Mouse (Mus musculus): ENCODE data around the gene Ascl1.

Gene Ascl1

DNA sequence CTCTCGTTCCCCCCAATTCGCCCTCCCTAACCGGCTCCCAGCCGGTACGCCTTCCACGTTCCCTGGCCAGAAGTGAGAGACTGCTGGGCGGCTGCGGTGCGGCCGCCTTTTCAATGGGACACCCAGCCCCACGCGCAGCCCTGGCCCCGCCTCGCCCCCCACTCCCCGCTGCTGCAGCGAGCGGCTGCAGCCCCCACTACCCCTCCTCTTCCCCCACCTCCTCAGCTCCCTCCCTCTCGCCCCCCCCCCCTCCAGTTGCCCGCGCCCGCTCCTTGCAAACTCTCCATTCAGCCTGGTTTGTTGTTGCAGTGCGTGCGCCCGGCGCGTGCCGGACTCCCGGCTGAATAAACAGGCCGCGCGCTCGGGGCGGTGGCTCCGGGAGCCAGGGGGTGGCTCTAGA, at the start of gene Ascl1:
Ascl1 (minus strand) TSS at position 85 of the 400 bp plus-strand sequence.
- no peak for DNase-seq (ENCODE audit: low spot score in 2 of 2)

DNA sequence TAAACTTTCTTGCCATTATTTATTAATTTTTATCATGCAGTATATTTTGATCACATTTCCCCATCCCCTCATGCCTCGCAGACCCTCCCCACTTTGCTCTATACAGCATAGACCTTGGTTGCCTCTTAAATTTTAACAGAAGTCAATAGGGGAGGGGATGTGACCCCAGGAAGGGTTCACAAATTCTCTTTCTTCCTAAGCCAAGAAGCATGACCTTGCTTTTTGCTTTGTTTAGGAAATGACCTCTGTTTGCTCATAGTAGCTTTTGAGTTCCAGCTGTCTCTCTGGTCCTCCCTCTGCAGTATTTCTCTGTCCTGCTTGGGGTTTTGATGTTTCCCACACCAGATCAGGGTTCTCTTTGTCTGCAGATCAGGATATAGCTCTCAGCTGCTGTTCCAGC, 40.7 kb upstream of the Ascl1 start:
- DNase-seq (ENCODE audit: low spot score in 2 of 2), result no peak

DNA sequence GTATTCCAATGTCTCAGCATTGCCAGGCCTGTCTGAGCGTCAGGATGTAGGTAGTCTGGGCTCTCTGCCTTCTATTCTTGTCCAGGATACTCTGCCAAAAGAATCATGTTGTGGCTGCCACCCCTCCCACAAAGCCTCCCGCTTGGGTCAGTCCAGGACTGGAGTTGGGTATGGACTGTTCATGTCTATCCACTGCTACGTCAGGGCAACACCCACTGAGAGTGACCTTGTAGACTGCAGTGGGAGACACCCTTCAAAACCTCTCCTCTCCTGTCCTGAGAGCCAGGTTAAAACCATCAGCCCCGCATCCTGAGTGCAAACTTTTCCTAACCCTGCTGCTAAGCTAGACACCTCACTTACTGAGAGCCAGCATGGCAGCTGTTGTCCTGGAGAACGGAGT, 28.2 kb upstream of the Ascl1 start, which contains the start of gene Pah:
Pah (plus strand) TSS at position 150 of the 400 bp plus-strand sequence.
- DNase-seq (ENCODE audit: low spot score in 2 of 2), result peak; percentile 6 to 13

DNA sequence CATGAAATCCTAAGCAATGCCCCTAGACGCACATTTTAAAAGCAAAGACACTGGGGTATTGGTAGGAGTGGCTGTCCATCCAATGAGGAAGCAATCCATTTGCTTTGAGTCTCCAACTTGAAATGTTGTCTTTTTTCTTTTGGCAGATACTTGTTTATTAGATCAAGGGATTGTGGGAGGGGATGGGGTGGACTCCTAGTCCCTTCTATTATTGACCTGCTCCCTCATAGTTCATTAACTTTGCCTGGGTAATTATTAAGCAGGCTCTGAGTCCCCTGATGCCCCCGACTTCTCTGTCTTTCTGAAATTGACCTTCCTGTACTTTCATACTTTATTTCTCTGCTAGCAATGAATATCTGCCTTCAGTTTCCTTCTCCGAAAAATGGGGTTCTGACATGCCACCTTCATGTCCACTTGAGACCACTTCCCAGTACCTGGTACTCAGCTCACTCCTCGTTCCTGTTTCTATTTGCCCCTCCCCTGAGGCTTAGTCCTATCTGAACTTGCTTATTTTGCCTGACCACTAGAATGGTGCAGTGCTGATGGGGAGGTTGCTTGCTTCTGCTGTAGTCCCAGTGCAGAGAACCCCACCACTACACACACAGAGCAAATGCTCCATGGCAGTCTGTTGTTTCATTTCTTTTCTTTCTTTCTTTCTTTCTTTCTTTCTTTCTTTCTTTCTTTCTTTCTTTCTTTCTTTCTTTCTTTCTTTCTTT, 27.1 kb upstream of the Ascl1 start:
- no peak for DNase-seq (ENCODE audit: low spot score in 2 of 2)

DNA sequence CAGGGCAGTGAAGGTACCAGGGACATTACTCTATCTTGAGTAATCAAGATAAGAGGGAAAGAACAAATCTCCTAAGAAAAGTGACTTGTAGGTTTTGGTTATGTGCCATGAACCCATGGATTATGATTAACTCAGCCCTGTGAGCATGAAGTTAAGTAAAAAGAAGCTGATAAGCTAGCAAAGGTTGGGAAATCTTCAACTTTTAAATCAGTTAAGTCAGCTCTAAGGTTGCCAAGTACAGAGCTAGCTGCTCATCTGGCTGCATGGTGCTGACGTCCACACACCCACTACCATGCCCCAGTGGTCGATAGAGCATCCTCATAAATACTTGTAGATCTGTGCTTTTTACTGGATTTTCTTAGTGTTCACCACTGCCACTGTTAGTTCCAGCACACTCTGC, 25.1 kb upstream of the Ascl1 start:
- no peak for DNase-seq (ENCODE audit: low spot score in 2 of 2)

DNA sequence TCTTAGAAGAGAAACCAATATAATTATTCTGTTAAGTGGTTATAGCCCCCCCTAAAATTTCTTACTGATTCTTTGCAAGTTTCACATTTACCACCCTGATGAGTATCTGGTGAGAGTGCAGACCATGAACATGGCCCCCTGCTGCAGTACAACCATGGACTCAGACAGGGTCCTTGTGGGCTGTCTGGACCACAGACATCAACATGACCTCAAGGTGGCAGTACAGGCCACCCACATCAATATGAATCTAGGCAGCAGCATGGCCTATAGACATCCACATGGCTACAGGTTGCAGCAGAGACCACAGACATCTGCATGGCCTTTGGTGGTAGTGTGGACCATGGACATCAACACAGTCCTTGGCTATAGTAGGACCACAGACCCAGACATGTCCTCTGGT, 19.6 kb upstream of the Ascl1 start:
- DNase-seq (ENCODE audit: low spot score in 2 of 2), result no peak

DNA sequence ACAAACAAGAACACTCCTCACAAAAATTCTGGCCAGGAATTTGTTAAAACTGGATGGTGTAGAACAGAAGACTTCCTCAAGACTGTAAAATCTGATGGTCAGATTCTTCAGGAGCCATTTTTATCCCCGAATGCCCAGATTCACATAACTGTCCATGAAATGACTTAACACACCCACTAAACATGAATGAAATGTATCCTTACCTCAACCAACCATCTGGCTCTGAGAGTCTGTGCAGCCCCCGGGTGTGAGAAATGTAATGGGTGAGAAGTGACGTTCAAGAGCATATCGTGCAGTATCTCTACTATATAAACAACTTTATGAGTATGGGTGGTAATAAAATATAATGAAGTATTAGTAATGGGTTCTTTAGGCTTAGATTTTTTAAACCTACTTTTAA, 15.1 kb upstream of the Ascl1 start:
- DNase-seq (ENCODE audit: low spot score in 2 of 2), result no peak

DNA sequence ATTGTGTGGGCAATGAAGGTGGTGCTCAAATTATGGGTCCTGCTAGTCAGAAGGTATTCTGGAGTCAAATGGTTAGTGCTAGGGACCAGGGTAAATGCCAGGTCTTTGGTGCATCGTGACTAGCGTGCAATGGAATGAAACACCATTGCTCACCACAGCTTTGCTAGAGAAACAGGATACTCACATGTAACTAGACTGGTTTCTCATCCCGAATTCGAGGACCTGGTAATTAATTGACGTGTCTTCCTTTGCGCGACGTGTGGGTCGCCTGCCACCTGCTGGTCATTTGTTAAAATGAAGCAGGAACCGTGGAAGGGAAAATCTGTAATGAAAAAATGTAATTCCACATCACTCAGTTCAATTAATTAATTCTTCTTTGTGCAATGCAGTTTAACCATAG, 10.5 kb upstream of the Ascl1 start:
- DNase-seq (ENCODE audit: low spot score in 2 of 2), result peak in 1 of 2 experiments; percentile 11

DNA sequence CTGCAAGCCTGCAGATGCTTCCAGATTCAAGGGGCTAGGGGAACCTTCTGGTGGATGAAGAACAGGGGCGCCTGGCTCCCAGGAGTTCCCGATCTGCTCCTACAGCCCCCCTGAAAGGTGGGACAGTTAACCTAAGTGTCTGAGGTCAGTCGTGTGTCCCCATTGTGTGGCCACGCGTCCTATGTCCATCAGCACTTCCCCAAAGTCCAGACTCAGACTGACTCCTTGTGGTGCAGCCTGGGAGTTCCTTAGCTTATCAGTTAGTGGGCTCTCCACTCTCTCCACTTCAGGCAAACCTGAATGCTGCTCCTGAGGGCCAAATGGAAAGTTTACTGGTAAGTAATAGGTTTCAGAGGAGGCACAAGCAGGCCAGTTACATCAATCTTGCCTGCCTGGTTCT, 8.8 kb upstream of the Ascl1 start:
- DNase-seq (ENCODE audit: low spot score in 2 of 2), result no peak

DNA sequence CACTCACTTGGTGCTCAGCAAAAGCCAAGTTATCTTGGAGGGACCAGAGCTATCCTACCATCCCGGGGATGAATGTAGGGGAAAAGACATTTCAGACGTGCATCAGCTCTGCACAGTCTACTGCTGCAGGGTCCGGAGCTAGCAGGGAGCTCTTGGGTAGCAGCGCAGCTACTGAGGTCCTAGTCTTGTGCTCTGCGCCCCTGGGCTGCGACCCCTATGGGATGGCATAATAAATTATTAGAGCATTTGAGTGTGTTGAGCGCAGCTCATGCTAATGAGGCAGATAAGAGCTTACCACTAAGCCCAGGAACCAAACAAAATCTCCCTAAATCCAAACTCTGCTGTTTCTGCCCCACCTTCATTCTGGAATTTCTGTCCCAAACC, 8.2 kb upstream of the Ascl1 start:
- no peak for DNase-seq (ENCODE audit: low spot score in 2 of 2)

DNA sequence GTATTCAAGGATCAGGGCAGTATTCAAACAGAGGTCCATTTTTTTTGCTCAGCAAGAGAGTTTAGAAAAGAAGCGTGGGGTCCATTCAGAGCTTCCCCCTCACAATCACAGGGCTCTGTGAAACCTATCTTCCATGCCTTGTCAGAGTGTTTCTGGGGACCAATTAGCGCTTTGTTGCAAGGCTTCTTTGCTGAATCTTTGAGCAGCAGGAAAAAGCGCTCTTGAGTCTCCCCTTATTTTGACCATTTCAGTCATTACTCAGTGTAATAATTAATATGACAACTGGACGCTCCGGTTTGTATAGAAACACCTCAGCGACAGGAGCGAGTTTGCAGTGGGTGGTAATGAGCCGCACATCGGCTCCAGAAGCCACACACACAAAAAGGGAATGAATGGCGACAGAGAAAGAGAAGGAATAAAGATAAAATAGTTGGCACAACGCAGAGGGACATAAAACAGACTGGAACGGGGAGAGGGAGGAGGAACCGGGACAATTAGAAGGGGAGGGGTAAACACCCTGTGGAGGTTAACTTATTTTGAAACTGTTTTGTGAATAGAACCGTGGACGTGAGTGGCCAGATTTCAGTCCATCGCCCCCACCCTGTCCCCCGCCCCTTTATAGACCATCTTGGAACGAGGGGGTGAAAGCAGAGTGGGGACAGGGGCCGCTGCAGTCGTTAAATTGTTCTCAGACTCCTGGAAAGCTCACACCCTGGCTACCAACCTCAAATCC, 7.6 kb upstream of the Ascl1 start:
- no peak for DNase-seq (ENCODE audit: low spot score in 2 of 2)

DNA sequence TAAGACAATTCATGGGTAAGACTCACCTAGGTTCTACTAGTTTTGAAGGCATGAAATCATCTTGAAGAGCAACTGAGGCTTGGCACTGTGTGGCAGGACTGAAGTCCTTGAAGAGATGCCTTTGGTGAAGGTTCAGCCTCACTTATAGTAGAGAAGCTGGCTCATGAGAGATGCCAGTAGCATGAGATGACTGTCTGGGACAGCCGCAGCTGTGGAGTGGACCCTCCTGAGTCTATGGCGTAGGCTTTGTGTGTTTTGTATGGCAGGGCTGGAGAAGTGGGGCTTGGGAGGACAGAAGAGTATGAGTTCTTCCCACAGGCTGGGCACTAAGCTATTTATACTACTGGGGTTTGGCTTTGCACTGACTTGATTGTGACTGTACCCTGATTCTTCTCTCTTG, 3.6 kb upstream of the Ascl1 start:
- no peak for DNase-seq (ENCODE audit: low spot score in 2 of 2)

DNA sequence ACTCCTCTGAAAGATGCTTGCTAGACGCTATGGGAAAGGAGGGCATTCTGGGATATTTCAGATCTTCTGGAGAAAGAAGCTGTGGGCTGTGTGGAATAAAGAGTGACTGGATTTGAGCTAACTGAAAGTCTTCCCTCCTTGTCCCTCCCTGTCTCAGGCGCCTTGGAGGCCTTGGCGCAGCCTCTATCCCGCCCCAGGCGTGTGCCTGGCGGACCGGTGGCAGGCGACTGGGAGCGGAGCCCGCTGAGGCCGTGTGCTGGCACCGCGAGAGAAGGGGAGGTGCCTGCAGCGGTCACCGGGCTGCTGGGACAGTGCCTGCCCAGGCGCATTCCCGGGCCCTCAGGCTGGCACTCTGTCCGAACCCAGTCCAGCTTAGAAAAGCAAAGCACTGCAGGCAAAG, 1.1 kb upstream of the Ascl1 start:
- DNase-seq (ENCODE audit: low spot score in 2 of 2), result peak; percentile 24 to 41

DNA sequence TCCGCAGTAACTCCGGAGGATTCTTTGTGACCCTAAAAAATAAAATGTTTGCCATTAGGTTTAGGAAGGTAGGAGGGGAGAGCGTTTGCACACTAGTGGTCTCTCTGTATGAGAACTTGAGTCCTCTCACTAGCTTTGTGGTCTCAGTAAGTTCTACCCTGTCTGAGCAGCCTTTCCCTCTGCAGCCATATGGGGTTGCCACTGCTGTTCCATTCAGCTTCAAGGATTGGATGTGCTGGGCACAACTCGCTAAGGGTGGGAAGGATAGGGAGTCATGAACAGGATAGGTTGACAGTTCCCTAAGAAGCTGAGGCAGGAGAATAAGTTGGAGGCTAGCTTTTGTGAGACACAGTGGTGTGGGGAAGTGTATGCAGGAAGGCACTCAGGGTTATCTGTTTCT, 716 bp upstream of the Ascl1 start:
- no peak for DNase-seq (ENCODE audit: low spot score in 2 of 2)

DNA sequence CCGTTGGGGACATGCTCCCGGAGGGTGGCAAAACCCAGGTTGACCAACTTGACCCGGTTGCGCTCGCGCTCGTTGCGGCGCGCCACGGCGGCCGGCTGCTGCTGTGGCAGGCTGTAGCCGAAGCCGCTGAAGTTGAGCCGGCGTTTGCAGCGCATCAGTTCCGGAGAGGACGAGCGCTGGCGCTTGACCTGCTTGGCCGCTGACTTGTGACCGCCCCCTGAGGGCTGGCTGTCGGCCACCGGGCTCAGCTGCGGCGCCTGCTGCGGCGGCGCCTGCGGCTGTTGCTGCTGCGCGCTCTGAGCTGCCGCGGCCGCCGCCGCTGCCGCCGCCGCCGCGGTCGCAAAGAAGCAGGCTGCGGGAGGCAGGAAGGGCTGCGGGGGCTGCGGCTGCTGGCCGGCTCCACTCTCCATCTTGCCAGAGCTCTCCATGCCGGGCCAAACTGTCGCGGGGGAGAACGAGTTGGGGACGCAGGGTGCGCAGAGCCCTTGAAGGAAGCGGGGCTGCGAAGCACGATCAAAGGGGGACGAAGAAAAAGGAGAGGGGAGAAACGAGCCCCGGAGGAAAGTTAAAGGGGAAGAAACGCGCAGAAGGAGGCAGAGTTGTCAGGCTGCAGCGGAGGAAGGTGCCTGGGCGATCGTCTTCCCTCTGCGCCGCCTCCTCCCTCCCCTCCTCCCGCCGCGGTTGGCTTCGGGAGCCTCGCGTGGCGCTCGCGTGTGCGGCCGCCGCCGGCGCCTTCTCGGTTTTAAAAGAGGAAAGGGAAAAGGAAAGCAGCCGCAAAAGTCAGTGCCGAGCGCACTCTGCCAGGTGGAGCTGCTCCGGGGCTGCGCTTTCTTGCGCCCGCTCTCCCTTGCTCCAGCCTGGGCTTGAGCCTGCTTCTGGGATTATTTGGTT, 554 bp downstream of the Ascl1 start:
- DNase-seq (ENCODE audit: low spot score in 2 of 2), result peak in 1 of 2 experiments; percentile 26

DNA sequence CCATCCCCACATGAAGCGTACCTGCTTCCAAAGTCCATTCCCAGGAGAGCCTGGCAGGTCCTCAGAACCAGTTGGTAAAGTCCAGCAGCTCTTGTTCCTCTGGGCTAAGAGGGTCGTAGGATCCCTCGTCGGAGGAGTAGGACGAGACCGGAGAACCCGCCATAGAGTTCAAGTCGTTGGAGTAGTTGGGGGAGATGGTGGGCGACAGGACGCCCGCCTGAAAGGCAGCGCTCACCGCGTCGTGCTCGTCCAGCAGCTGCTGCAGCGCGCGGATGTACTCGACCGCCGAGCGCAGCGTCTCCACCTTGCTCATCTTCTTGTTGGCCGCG, 1.2 kb downstream of the Ascl1 start:
- DNase-seq (ENCODE audit: low spot score in 2 of 2), result no peak

DNA sequence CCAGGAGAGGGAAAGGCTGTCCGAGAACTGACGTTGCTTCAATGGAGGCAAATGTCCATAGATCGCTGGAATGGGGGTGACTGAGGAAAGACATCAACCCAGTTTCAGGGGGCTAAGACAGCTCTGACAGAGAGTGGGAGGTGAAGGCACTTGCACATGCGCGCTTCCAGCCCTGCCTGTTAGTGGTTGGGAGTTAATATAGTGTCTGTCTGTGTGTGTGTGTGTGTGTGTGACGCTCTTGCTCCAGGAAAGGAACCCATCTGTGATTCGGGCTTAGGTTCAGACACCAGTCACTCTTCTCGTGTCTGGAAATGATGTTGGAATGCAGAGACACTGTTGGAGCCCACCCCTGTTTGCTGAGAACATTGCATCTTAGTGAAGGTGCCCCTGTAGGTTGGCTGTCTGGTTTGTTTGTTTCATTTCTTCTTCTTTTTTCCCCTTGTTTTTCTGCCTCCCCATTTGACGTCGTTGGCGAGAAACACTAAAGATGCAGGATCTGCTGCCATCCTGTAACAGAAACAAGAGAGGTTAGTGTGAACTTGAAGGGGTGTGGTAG, 1.9 kb downstream of the Ascl1 start:
- DNase-seq (ENCODE audit: low spot score in 2 of 2), result no peak

DNA sequence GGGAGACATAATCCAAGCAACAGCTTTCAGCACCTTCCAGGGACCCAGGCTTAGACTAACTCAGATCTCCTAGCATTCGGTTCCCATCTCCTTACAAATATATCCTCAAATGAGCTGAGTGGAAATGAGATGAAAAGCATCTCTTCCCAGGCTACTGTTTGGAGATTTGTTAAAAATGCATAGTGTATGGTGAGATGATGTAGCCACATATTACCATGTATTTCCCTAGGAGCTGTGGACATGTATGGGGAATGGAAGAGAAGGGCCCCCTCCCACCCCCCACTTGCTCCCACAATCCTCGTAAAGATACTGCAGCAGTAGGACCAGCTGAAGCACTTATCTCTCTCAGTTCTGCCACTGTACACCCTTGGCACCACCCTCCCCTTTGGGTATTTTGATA, 3.1 kb downstream of the Ascl1 start:
- DNase-seq (ENCODE audit: low spot score in 2 of 2), result no peak

DNA sequence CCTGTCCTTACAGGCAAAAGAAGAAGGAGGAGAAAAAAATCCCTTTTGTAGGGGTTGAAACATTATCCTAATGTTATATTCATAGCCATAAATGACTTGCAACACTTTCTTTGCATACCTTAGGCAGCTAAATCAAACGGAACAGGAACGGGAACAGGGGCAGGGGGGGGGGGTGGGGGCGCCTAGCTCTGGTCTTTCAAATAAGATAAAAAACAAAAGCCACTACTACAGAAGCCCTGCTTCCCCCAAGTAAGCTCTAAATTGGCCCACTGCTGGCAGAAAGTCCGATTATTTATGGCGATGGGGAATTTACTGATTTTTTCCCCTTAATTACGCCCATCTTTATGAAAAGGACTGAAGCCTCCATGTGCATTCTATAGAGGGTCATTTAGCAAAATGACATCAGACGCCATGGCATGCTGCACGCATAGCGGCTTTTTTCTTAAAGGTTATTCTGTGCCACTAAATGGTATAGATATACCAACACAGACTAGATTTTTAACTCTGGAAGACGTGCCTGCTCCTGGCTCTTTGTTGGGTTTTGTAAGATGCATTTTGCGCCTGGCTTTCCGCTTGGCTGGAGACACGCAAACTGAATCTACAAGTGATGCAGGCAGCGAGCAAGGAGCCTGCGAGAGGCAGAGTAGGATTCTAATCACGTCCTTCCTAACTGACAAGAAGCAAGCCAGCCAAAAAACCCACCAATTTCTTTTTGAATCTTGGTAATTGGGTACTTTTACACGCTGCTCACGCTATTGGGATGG, 4.0 kb downstream of the Ascl1 start:
- no peak for DNase-seq (ENCODE audit: low spot score in 2 of 2)

DNA sequence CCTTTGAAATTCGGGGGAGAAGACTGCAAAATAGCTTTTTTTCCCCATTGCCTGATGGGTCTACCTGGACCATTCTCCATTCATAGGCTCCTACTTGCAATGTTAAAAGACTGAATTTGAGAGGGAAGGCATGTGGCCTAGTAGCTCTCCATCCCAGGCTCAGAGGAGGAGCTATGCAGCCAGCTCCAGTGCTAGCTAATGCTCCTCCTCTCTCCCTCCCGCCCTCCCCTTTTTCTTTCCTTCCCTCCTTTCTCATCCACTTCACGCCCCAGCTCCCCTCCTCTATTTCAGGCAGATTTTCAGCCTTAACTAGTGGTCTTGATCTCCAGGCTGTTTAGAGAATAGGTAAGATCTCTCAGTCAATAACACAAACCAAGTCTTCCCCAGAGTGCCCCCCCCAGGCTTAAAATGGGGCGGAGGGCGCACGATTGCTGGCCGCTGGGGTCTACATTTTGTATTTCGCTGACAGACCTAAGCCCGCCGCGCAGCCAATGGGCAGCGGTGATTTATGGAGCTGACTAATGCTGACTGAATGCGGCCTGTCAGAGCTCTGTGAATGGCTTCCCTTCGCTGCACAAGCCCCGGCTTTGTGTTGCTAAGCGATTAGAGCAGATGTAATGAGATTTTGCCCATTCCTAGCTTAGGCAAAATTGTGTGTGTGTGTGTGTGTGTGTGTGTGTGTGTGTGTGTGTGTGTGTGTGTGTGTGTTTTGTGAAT, 4.9 kb downstream of the Ascl1 start:
- no peak for DNase-seq (ENCODE audit: low spot score in 2 of 2)

Data from heart, adult 9 months (tissue).